In the genomic region with DNA sequence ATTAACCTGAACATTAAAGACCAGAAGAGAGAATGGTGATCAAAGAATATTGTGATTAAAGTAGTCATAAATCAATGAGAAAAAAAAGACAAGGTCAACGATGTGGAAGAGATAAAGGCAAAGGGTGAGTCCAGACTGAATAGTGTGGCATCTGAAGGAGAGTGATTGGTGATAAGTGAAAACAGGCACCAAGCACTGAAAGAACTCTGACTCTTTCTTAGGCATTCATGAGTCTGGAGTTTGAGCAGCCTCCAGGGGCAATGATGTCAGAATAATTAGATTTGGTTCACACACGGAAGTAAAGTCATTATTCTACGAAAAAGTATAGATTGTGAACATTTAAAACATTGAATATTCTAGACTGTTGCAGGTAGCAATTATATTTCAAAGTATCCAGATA, we compare ENCODE assay signal across 15 mouse cellular contexts.
"Had no signal": no experiment of that assay in that cellular context is flagged by ENCODE, and none has a peak within 500 bp of the region (broad histone marks: within the 10 kb centered on the region; RNA-seq: fewer than 3 reads in every experiment).

No protein-coding gene starts in this region.

- H3K4me2 ChIP-seq: limb, embryonic 13.5 days; liver, embryonic 15.5 days had no signal

- H3K27ac ChIP-seq: layer of hippocampus, adult 2 months; limb, embryonic 13.5 days; liver, embryonic 15.5 days had no signal

- H3K36me3 ChIP-seq: limb, embryonic 13.5 days; liver, embryonic 15.5 days had no signal

- H3K9ac ChIP-seq: limb, embryonic 13.5 days; liver, embryonic 15.5 days had no signal

- DNase-seq: kidney, adult 18-20 months; kidney, postnatal 10 days; kidney, postnatal 4 days; left cerebral cortex, postnatal 4 days; lung, adult 2 months; lung, postnatal 36 days; retina, postnatal 1 day; right cerebral cortex, postnatal 4 days; spleen, adult 18-20 months; thymus, adult 18-20 months; thymus, postnatal 14 days had no signal

- H3K9me3 ChIP-seq: limb, embryonic 13.5 days; liver, embryonic 15.5 days had no signal

- ATAC-seq: lung, postnatal 0 days had no signal

- H3K4me3 ChIP-seq: layer of hippocampus, adult 2 months; limb, embryonic 13.5 days; liver, embryonic 15.5 days had no signal

- H3K4me1 ChIP-seq: limb, embryonic 13.5 days; liver, embryonic 15.5 days had no signal

- H3K27me3 ChIP-seq: limb, embryonic 13.5 days; liver, embryonic 15.5 days had no signal
